Mouse (Mus musculus) spleen, postnatal 14 days (tissue): Measurements from ENCODE around the gene Gm9508.

Source experiments
- DNase-seq, 2 experiments: peaks; one replicate each; pipeline ENCODE4 v3.0.0; 2021 to 2022; ENCODE audit warnings: low spot score in 2 of 2

Gene Gm9508

GRCm38 (mm10) chr10:77670710-77671109, 26.3 kb downstream of the Gm9508 start:
- no peak for DNase-seq

DNA sequence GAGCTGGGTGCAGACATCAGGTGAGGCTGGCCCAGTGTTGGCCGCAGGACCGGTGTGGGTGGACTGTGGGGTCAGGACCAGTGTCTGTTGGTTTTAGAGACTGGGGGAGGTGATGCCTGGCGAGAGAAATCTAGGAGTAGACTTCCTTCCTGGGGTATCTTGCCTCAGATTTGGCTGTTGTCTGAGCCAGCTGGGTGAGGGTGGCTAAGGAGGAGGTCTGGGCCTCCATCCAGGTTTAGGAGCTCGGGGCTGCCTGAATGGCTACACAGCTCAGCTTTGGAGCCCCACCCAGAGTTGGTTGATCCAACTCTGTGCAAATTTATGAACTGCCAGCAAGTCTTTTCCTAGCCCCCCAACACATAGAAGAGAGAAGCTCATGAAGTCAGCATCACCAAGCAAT, 29.6 kb downstream of the Gm9508 start:
- DNase-seq, result no peak

DNA sequence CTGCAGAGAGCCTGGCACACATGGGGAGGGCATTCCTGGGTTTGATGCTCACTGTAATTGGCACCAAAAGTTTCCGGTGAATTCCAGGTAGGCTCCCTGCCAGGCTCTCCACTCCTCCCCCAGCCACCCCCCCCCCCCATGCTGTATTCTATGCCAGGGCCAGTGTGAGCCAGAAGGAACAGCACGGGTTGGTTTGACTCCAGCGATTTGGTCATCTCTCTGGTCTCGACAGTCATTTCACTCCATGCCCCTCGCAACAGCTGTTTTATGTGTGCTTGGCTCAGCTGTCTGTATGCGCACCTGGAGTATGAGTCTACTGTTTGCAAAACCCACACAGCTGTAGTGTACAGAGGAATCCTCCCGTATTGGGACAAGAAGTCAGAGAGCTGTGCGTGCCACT, 30.7 kb downstream of the Gm9508 start:
- DNase-seq, result no peak

- no peak for DNase-seq
Measured at GRCm38 (mm10) chr10:77663949-77664665, 32.9 kb downstream of the Gm9508 start.

DNA sequence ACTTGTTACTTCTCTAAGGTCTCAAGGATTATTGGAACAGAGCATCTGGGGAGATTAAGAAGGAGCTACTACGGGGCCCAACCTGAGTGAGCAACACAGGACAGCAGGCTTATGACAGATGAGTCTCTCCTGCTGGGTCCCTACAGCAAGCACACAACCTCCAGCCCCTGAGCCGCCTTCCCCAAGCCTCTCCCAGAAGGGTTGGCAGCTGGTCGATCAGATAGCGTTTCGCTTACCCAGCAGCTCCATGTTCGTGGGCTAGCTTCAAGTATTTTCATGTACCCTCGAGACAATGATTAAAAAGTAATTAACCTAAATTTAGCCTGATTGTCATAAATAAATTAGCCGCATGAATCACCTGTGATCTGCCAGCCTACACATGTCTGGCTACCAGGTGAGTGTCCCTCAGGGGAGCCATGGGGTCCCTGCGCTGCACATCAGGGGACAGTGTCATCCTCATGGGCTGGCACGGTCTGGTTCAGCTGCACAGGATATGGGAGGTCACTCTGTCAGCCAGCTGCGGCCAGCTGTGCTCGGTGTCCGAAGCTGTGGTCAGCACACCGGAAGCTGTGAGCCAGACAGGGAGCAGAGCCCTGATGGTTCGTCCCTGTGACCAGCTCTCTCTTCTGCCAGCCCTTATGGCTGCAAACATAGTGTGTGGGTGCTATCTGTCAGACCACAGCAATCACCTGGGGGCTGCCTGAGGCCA, 38.6 kb downstream of the Gm9508 start:
- DNase-seq, result no peak

GRCm38 (mm10) chr10:77652046-77652445, 45.0 kb downstream of the Gm9508 start:
- no peak for DNase-seq

GRCm38 (mm10) chr10:77647901-77648300, 49.1 kb downstream of the Gm9508 start:
- DNase-seq, result no peak

DNA sequence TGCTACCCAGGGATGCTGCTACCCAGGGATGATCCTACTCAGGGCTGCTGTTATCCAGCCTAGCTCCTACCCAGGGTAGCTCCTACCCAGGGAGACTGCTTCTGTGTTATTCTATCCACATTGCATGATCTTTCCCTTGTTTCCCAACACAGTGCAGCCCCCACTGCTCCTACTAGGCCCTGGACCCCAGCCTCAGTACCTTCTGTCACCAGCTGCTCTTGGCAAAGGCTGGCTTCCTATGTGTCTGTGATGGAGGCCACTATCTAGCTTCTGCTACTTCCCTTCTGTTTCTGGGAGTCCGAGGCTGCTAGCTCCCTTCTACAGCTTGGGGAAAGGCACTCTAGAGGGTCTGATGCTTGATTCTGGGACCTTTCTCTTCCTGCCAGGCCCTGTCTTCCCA, 49.6 kb downstream of the Gm9508 start:
- DNase-seq, result no peak
